Mouse (Mus musculus) bone marrow macrophage, adult 2 months (primary cell): ENCODE results near the gene Mapk10. TPM values are rescaled to one million over a fixed set of nuclear protein-coding genes. Genes with fewer than 3 reads are reported as not detected.

ENCODE experiments used
- H3K27ac ChIP-seq: 2 replicates; pipeline ENCODE4 v1.5.1; 2012; ENCODE audit warnings: low read depth, low read length; ENCODE audit not compliant: insufficient read depth
- H3K4me1 ChIP-seq: 2 replicates; pipeline ENCODE4 v1.6.1; 2012; ENCODE audit warnings: low read length; ENCODE audit not compliant: control insufficient read depth, insufficient read depth
- H3K4me3 ChIP-seq: 2 replicates; pipeline ENCODE4 v1.5.1; 2012; ENCODE audit warnings: mild to moderate bottlenecking, low read length, moderate library complexity; ENCODE audit not compliant: insufficient read depth
- CTCF ChIP-seq: IDR thresholded peaks from 2 replicates; pipeline ENCODE4 v1.5.1; 2012; ENCODE audit warnings: low read depth, mild to moderate bottlenecking, low read length, moderate library complexity
- POLR2A ChIP-seq: IDR thresholded peaks from 2 replicates; pipeline ENCODE4 v1.6.1; 2012; ENCODE audit warnings: mild to moderate bottlenecking, low read depth, low read length, borderline replicate concordance
- polyA plus RNA-seq: library from polyadenylated mRNA; stranded (reverse); fragments of >200 nt; gene quantifications from 2 replicates; pipeline ENCODE4 v1.2.4, GENCODE M21; 2012; ENCODE audit not compliant: missing spikeins, insufficient read depth, insufficient read length

The Mapk10 gene
- polyA plus RNA-seq, 1 experiment = not detected

DNA sequence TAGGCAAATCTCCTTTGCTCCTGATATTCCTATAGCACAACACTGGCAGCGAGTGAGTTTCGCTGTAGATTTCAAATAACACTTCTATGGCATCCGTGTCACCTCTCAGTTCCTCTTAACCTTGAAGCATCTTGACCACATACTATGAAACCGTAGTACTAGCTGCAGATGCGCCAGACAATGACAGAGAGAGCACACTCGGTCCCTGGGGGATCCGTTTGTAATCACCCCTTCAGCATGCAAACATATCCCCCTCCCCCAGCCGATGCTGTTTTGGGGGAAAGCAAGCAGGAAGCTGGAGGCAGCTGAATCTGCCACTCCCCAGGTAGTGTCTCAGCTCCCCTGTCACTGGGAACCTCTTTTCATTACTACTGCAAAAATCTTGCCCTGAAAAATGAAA, 2.3 kb downstream of the Mapk10 start:
- Histone ChIP-seq H3K4me3 (no peak overlapping the region), H3K4me1 (no peaks in the 10 kb centered on the region), H3K27ac (no peak overlapping the region)
- TF ChIP-seq POLR2A (no peak), CTCF (no peak)

DNA sequence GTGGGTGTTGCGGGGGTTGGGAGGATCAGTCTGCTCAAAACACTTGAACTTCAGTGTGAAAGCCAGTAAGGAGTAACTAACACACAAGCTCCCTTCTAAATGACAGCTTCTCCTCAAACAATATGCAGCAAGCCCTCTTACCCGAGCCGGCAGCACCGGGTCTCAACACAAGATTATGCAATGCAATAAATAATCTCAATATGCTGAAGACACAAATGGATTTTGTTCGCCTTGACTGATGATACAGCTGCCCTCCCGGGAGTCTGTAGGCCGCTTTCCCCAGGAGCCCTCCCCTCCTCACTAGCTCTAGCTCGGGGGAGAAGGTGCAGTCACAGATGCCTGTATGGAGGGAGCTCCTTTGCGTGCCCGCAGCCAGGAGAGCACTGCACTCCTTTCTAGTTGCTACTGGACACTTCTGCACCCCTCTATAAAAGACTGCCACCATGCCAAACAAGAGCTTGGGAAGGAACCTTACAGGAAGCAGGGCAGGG, 3.1 kb downstream of the Mapk10 start:
- TF ChIP-seq CTCF (no peak), POLR2A (no peak)
- Histone ChIP-seq H3K27ac (no peak overlapping the region), H3K4me1 (no peaks in the 10 kb centered on the region), H3K4me3 (no peak overlapping the region)

DNA sequence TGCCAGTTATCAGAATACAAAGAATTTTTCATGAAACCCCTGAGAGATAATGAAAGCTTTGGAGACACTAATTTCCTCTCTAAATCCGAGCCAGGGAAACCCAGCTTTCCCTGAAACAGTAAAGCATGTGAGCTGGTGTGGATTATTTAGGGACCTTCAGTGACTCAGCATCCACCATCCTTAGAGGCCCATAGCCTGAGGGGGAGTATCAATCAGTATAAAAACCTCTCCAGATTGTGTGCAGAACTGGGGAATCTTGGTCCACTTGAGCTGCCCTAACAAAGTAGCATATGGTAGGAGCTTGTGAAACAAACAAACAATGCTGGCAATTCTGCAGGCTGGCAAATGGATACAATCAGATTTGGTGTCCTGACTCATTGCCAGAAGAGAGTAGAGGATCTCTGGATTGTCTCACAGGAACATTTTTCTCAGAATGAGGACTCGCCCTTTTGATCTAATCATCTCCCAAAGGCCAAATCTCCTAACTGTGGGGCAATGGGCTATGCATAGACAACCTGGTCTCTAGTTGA, 13.3 kb downstream of the Mapk10 start:
- no peak for TF ChIP-seq POLR2A
- no peak for TF ChIP-seq CTCF
- H3K27ac ChIP-seq = no peak overlapping the region
- no peaks in the 10 kb centered on the region for H3K4me1 ChIP-seq
- H3K4me3 ChIP-seq = no peak overlapping the region

DNA sequence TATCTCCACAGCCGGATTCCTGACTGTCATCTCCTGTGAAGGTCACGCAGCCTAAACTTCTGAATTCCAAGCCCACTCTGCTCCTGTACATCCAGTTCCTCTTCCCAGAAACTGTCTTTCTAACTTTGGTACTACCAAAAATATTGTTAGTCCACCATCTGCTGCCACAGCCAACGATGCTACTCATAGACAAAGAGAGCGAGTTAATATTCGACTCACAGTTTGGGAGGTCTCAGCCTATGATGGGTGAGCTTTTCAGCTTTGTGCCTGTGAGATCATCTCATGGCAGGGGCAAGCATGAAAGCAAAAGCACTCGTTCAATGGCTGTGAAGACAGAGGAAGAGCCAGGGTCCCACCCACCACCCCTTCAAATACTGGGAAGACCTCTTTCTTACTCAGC, 16.6 kb downstream of the Mapk10 start:
- H3K27ac ChIP-seq = no peak overlapping the region
- no peak overlapping the region for H3K4me3 ChIP-seq
- H3K4me1 ChIP-seq = no peaks in the 10 kb centered on the region
- no peak for TF ChIP-seq POLR2A
- TF ChIP-seq CTCF = no peak

DNA sequence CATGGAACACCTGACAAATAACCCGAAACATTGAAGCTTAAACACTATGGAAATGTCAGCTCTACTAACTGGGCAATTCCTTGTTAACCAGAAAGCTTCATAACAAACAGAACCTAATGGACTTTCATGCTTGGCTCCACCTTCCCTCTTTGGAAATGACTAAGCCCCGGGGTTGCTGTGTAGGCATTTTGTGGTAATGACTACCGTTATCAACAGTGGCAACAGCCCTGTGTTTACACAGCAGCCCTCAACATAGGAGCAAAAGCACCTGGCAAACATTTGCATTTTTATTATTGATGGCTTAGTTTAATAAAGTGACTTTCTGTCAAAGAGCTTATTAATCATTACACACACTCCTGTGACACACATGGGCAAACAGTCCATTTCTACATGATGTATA, 17.4 kb downstream of the Mapk10 start:
- Histone ChIP-seq H3K4me1 (no peaks in the 10 kb centered on the region), H3K4me3 (no peak overlapping the region), H3K27ac (no peak overlapping the region)
- TF ChIP-seq POLR2A (no peak), CTCF (no peak)

DNA sequence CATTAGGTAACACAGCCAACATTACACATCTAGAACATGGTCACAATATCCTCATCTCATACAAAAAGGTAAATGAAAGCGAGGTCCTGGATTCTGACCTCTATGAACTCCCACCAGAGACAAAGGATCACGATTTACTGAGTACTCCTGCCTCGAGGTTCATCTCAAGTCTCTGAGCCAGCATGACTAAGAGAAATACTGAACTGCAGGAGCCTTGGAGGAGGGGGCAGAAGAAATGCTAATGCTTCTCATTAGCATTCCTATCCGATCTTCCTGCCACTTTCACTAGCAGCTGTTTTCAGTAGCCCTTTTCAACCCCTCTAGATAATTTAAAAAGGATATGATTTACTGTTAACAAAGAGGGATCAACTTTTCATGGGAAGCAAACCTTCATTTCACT, 19.6 kb downstream of the Mapk10 start:
- Histone ChIP-seq H3K4me1 (no peaks in the 10 kb centered on the region), H3K4me3 (no peak overlapping the region), H3K27ac (no peak overlapping the region)
- no peak for TF ChIP-seq POLR2A

DNA sequence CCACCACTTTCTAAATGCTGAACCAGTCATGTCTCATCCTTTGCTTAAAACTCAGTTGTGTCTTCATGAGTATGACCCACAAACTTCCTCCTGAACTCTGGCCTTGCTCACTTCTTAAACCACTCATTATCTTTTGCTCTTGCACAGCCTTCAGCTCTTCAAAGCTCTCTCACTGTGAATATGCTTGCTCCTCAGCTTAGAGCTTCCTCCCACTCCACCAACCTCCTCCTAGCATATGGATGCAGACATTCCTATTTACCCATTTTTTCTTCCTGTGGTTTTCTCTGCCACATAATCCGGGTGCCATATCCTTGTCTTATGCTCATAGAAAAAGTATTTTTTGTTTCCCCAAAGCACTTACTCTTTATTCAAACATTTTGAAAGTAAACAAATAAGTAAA, 26.9 kb downstream of the Mapk10 start:
- Histone ChIP-seq H3K4me3 (no peak overlapping the region), H3K4me1 (no peaks in the 10 kb centered on the region), H3K27ac (no peak overlapping the region)
- TF ChIP-seq POLR2A (no peak), CTCF (no peak)

DNA sequence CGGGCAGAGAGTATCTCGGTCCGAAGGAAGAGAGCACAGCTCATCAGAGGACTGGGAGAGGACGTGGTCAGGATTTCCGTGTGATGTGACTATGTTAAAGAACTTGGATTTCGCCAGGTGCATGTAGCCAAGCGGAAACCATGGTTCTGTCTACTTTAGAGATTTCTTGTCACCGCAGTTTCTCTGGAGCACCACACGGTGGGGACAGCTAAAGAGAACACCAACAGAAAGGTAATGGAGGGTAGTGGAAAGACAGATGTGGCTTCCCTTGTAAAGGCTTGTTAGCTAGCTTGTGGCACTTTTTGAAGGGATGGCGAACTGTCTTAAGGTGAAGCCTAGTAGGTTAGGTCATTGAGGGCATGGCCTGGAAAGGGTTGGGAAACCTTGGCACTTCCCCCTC, 29.5 kb downstream of the Mapk10 start:
- TF ChIP-seq POLR2A (no peak), CTCF (no peak)
- H3K27ac ChIP-seq = no peak overlapping the region
- no peaks in the 10 kb centered on the region for H3K4me1 ChIP-seq
- H3K4me3 ChIP-seq = no peak overlapping the region

DNA sequence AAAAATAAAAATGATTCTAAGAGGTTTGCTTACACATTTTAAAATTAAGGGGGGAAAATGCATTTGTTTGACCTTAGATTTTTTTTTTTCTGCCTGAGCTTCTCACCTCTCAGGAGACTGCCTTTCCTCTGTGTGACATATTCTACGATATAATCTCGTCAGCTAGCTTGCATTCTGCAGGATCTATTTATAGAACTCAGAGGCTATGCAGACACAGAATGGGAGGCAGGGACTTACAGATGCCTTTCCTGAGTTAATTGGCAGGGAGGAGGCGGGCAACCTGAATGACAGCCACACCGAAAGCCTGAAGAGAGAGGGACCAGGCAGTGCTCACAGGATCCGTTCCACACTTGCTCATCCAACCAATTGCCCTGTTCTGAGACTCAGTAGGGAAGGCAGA, 34.1 kb downstream of the Mapk10 start:
- TF ChIP-seq POLR2A (no peak), CTCF (no peak)
- no peaks in the 10 kb centered on the region for H3K4me1 ChIP-seq
- no peak overlapping the region for H3K4me3 ChIP-seq
- H3K27ac ChIP-seq = no peak overlapping the region

DNA sequence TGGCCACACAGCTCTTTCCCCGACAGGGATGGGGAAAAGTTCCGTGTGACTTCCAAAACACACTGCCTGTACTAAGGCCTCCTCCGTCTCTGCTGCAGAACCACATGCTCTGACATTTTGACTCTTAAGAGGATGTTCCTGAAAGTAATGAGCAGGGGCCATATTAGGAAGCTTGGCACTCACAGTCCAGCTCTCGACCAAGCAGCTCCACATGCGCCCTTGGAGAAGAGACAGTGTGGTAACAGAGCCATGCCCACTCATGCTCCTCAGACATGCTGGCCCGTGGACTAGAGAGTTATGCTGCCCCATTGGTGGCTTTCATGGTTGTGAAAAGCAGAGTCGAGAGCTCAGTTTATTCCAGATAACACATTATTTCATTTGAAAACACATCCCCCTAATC, 35.1 kb downstream of the Mapk10 start:
- TF ChIP-seq POLR2A = no peak
- no peak for TF ChIP-seq CTCF
- H3K4me3 ChIP-seq = no peak overlapping the region
- H3K27ac ChIP-seq = no peak overlapping the region
- H3K4me1 ChIP-seq = no peaks in the 10 kb centered on the region

DNA sequence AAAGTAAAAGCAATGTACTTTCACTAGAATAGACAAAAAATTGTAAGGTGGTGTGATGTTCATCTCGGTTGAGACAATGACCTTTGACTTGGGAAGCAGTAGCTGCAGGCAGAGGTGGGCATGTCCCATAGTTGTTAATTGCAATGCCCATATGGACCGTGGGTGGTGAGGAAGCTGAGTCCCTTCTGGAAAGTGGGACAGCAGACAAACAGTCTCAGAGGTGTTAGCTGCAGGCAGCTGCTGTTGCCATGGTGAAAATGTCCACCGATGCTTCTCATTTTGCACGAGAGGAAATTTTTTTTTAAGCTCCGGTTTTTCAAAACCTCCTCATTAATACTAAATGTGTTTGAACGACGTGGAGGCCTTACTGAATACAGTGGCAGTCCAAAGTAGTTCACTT, 36.5 kb downstream of the Mapk10 start:
- H3K4me3 ChIP-seq = no peak overlapping the region
- H3K4me1 ChIP-seq = no peaks in the 10 kb centered on the region
- no peak for TF ChIP-seq CTCF
- no peak for TF ChIP-seq POLR2A
- H3K27ac ChIP-seq = no peak overlapping the region
